Mouse (Mus musculus) liver, embryonic 16.5 days (tissue): ENCODE results near the gene Dpy19l2. TPM values are rescaled to one million over a fixed set of nuclear protein-coding genes. Genes with fewer than 3 reads are reported as not detected.

Experiments
- ATAC-seq: fragments of 200-750 bp; cut with Nextera tagmentation; 2 replicates; pipeline ENCODE4 v1.8.0; 2017; ENCODE audit warnings: low read depth, mild to moderate bottlenecking, moderate number of reproducible peaks, moderate library complexity
- H3K27ac ChIP-seq: fragments of 300-500 bp; sonication (generic); 2 replicates; pipeline ENCODE4 v1.5.1; 2014; ENCODE audit warnings: mild to moderate bottlenecking, low read length
- H3K27me3 ChIP-seq: fragments of 300-500 bp; sonication (generic); 2 replicates; pipeline ENCODE4 v1.6.1; 2014; ENCODE audit warnings: low read depth, low read length, mixed read lengths; ENCODE audit not compliant: control insufficient read depth, insufficient read depth
- H3K36me3 ChIP-seq: fragments of 300-500 bp; sonication (generic); 2 replicates; pipeline ENCODE4 v1.6.1; 2014; ENCODE audit warnings: mild to moderate bottlenecking; ENCODE audit not compliant: control insufficient read depth, insufficient read depth
- H3K4me1 ChIP-seq: fragments of 300-500 bp; sonication (generic); 2 replicates; pipeline ENCODE4 v1.6.1; 2014; ENCODE audit warnings: low read depth, low read length, mixed read lengths; ENCODE audit not compliant: control insufficient read depth
- H3K4me2 ChIP-seq: fragments of 300-500 bp; sonication (generic); 2 replicates; pipeline ENCODE4 v1.6.1; 2014; ENCODE audit warnings: low read depth, low read length, mixed read lengths
- H3K4me3 ChIP-seq: fragments of 300-500 bp; sonication (generic); 2 replicates; pipeline ENCODE4 v1.5.1; 2014; ENCODE audit warnings: low read depth, mild to moderate bottlenecking, low read length
- H3K9ac ChIP-seq: fragments of 300-500 bp; sonication (generic); 2 replicates; pipeline ENCODE4 v1.6.1; 2014; ENCODE audit warnings: low read depth, low read length
- H3K9me3 ChIP-seq: fragments of 300-500 bp; sonication (generic); replicated peaks from 2 replicates; pipeline ENCODE4 v1.6.1; 2016; ENCODE audit warnings: low read length; ENCODE audit not compliant: control insufficient read depth
- WGBS: fragments of 180-500 bp; shearing (Covaris S2); extraction: QIAGEN DNeasy Blood & Tissue Kit; methylation state at CpG from one replicate; pipeline ENCODE4 v1.1.7; 2014; ENCODE audit not compliant: insufficient replicate concordance; 5-methylcytosine and 5-hydroxymethylcytosine counted together
- polyA plus RNA-seq: library from polyadenylated mRNA; unstranded; fragments of >200 nt; fragmentation: Nextera tagmentation; extraction: Ambion mirVana; gene quantifications from 2 replicates; pipeline ENCODE4 v1.2.1, GENCODE M21; 2015

Dpy19l2 gene
- polyA plus RNA-seq, 1 experiment from 2014 or later: 0.04 TPM

- H3K27ac ChIP-seq: no peak overlapping the region
Observed at GRCm38 (mm10) chr9:24513290-24514077, 182.6 kb downstream of the Dpy19l2 start.

DNA sequence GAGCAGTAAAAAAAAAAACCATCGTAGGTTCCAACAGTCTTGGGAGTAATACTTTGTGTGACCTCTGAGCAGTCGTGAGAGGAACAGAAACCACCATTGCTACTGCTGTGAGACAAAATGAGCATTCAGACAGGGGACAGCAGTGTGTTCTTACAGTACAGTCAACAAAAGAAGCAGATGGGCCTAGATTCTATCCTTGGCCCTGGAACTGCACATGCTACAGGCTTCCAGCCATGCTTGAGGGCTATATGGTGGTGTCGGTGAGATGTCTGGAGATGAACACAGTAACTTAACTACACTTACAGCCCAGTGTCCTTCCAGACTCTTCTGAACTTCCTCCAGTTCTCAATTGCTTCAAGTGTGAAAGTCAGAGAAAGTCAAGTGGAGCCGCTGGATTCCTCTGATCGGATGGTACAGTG lies 184.0 kb downstream of the Dpy19l2 start:
- no peak; the same call in 1 of the 2 replicates for ATAC-seq
- WGBS: 70% methylated on average over 5 of the region's 5 CpGs
- H3K4me3 ChIP-seq: no peak overlapping the region

More at GRCm38 (mm10) chr9:24513290-24514077, 182.6 kb downstream of the Dpy19l2 start:
- Histone ChIP-seq H3K9me3 (no peaks in the 10 kb centered on the region), H3K4me1 (no peaks in the 10 kb centered on the region), H3K4me3 (no peak overlapping the region), H3K27me3 (no peaks in the 10 kb centered on the region), H3K4me2 (no peak overlapping the region), H3K9ac (no peak overlapping the region), H3K36me3 (no peaks in the 10 kb centered on the region)
- 53% methylated on average over 9 of the region's 9 CpGs for WGBS
- ATAC-seq: no peak

GRCm38 (mm10) chr9:24511371-24512120 lies 184.5 kb downstream of the Dpy19l2 start:
- no peak overlapping the region for H3K9ac ChIP-seq
- H3K27me3 ChIP-seq: no peaks in the 10 kb centered on the region
- no peak; the same call in 1 of the 2 replicates for ATAC-seq
- WGBS: 60% methylated on average over 4 of the region's 4 CpGs
- no peak overlapping the region for H3K4me3 ChIP-seq
- H3K4me2 ChIP-seq: no peak overlapping the region
- no peaks in the 10 kb centered on the region for H3K9me3 ChIP-seq
- H3K4me1 ChIP-seq: no peaks in the 10 kb centered on the region
- H3K36me3 ChIP-seq: no peaks in the 10 kb centered on the region
- no peak overlapping the region for H3K27ac ChIP-seq

More for the DNA sequence above, 184.0 kb downstream of the Dpy19l2 start:
- Histone ChIP-seq H3K27me3 (no peaks in the 10 kb centered on the region), H3K36me3 (no peaks in the 10 kb centered on the region), H3K9ac (no peak overlapping the region), H3K4me2 (no peak overlapping the region), H3K9me3 (no peaks in the 10 kb centered on the region), H3K27ac (no peak overlapping the region), H3K4me1 (no peaks in the 10 kb centered on the region)

DNA sequence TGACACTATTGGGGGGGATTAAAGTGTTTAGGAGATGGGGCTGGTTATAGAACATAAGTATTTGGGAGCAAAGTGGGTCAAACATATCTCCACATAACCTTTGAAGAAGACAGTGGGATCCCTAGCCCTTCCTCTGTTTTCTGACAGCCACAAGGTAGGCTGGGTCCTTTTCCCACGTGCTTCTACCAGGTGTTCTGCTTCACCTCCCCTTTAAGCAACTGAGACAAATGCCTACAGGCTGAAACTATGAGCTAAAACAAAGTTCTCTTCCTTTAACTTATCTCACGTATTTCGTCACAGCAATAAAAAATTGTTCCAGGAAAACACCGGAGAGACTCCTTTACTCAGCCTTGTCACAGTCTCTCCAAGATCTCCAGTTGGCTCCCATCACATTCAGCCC lies 187.2 kb downstream of the Dpy19l2 start:
- Histone ChIP-seq H3K9ac (no peak overlapping the region), H3K27ac (no peak overlapping the region), H3K4me2 (no peak overlapping the region), H3K4me1 (peaks cover 3% of the 10 kb centered on the region; the same call in 1 of the 2 replicates), H3K9me3 (no peaks in the 10 kb centered on the region), H3K4me3 (no peak overlapping the region), H3K27me3 (no peaks in the 10 kb centered on the region), H3K36me3 (no peaks in the 10 kb centered on the region)
- ATAC-seq: no peak
- 79% methylated on average over 4 of the region's 4 CpGs for WGBS

Other genes with a start within 250 kb of the Dpy19l2 start
- gene Dpy19l1, start 193.2 kb downstream of the Dpy19l2 start, polyA plus RNA-seq: 7.1 and 7.3 TPM in 2 replicates
- gene Cypt4, start 71.1 kb downstream of the Dpy19l2 start, polyA plus RNA-seq: not detected in 2 replicates
- 0.40 and 0.46 TPM in 2 replicates for gene Tbx20, start 78.0 kb upstream of the Dpy19l2 start, polyA plus RNA-seq